Mouse (Mus musculus): ENCODE measurements around the gene Olfm2. TPM values are rescaled to one million over a fixed set of nuclear protein-coding genes. Genes with fewer than 3 reads are reported as not detected.

Gene Olfm2
- polyA plus RNA-seq (2012; rRNA removed), result 2.7 and 3.1 TPM in 2 replicates

DNA sequence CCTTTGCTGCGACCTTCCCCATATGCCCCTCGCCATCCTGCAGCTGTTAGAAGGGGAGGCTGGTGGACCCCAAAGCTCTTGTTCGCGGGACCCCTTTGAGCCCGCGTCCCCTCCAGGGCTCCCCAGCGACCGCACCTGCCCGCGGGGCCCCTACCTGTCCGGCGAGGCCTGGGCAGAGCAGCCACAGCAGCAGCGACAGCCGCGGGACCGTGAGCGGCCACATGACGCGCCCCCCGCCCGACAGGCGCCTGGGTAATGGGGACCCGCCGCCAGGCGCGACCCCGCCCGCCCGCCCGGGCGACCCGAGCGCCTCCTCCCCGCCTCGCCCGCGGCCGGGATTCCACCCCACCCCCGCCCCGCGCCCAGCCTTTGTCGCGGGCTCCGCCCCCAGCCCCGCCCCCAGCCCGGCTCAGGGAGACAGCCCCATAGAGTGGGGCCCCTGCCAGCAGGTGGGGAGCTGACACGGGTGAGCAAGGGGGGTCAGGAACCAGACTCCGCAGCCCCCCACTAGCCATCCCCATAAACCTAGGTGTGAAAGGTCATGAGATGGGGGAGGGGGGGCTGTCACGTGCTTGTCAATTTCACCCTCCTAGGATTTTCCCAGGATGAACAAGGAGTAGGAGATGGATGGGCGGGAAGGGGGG is at the start of gene Olfm2:
Gene Olfm2, minus strand, starts transcription at position 333 of the 644 bp plus-strand sequence.

DNA sequence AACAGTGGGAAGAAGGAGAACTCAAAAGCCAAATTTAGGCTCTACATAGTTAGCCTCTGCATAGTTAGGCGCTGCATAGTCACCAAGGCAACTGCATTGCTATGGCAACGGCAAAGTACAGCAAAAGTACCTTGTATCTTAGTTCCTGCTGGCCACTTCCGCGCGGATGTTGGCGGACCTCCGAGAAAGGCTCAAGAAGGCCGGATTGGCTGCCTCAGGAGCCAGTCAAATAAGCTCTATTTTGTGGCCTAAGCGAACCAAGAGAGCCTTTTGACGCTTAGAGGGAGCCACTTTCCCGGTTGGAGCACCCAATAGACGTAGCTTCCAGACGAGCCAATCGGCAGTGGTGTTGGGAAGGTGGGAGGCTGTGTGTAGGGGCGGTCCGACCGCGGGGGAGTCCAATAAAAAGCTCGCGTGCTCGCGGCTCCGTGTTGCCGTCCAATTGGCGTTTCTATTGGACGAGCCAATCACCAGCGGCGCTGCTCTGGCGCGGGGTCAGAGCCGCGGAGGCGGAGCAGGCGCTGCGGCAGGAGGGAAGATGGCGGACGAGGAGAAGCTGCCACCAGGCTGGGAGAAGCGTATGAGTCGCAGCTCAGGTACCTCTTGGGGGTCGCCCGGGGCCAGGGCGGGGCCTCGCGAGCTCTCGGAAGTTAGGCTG is 94.4 kb downstream of the Olfm2 start, which contains the start of gene Pin1:
Gene Pin1, plus strand, starts transcription at position 494 of the 658 bp plus-strand sequence.

DNA sequence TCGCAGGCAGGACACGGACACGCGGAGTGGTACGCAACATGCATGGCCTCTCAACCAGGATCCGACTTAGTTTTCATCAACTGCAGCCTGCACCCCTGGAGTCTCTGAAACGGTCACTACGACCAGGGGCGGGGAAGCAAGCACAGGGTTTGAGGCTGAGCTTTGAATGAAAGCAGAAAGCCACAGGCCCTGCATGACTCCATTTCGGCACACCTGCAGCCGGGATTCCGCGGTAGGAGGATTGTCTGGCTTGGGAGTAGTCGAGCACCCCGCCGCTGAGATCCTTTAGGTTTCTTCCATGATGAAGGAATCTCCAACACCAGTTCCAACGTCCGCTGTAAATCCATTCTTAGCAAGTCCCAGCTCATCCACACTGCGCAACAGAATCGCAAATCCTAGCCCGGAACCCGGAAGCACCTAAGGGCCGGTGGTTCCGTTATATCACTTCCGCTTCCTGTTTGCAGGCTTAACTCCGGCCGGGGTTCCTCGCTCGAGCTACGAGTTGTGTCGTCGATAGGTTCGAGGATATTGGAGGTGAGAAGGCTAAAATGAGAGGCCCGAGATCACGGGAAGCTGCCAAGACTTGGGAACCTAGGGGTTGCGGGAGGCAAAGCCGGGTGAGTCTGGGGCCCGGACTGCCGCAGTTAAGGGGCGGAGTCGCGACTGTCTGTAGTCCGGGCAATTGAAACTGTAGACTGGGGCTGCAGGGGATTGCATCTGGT is 101.6 kb downstream of the Olfm2 start, which contains the start of gene Fbxl12:
Gene Fbxl12, minus strand, starts transcription at position 408 of the 722 bp plus-strand sequence.

DNA sequence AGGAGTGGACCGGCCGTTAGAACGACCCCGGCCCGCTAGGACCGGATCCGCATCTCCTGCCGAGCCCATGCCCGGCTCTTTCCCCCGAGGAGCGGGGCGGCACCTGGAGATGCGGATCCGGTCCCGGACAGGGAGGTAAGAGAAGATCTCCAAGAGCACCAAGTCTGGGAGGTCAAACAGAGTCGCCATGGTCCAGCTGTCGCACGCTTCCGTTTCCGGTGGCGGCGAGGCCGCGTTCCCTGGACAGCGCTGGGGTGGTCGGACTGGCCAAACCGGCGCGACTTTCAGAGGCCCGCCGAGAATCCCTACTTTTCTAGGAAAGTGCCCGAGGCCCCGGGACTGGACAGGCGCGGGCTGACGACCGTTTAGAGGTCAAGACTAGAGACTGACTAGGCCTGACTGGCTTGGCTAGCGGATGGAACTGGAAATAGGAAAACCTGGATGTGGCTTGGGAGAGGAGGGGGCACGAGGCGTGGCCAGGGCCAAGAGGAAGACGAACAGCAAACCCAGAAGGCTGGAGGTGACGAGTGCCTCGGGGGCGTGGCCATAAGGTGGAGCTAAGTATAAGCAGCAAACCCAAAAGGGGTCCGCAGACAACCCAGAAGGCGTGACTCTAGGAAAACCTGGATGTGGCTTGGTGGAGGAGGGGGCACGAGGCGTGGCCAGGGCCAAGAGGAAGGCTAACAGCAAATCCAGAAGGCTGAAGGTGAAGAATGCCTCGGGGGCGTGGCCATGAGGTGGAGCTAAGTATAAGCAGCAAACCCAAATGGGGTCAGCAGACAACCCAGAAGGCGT is 103.9 kb downstream of the Olfm2 start, which contains the start of gene Ubl5:
Gene Ubl5, plus strand, starts transcription at position 778 of the 795 bp plus-strand sequence.

Other genes with a start within 250 kb of the Olfm2 start
- 2.0 and 2.1 TPM in 2 replicates for gene Zfp266, start 224.9 kb downstream of the Olfm2 start, polyA plus RNA-seq (2012; rRNA removed)
- gene Zfp846, start 165.1 kb downstream of the Olfm2 start, polyA plus RNA-seq (2012; rRNA removed), result 1.2 and 1.4 TPM in 2 replicates
- gene Ubl5, start 103.5 kb downstream of the Olfm2 start, polyA plus RNA-seq (2012; rRNA removed), result 178 and 362 TPM in 2 replicates
- 43.6 and 44.4 TPM in 2 replicates for gene Fbxl12, start 101.6 kb downstream of the Olfm2 start, polyA plus RNA-seq (2012; rRNA removed)
- 15.3 and 18.4 TPM in 2 replicates for gene Pin1, start 94.3 kb downstream of the Olfm2 start, polyA plus RNA-seq (2012; rRNA removed)
- gene Col5a3, start 68.7 kb upstream of the Olfm2 start, polyA plus RNA-seq (2012; rRNA removed), result 13.6 and 14.2 TPM in 2 replicates
- not detected in 2 replicates for gene Rdh8, start 72.2 kb upstream of the Olfm2 start, polyA plus RNA-seq (2012; rRNA removed)
- gene A230050P20Rik, start 122.3 kb upstream of the Olfm2 start, polyA plus RNA-seq (2012; rRNA removed), result 49.2 and 51.0 TPM in 2 replicates
- 6.7 and 9.2 TPM in 2 replicates for gene Angptl6, start 133.4 kb upstream of the Olfm2 start, polyA plus RNA-seq (2012; rRNA removed)
- gene Ppan, start 141.8 kb upstream of the Olfm2 start, polyA plus RNA-seq (2012; rRNA removed), result 74.6 and 94.0 TPM in 2 replicates
- gene Eif3g, start 152.3 kb upstream of the Olfm2 start, polyA plus RNA-seq (2012; rRNA removed), result 106 and 126 TPM in 2 replicates
- gene Dnmt1, start 213.5 kb upstream of the Olfm2 start, polyA plus RNA-seq (2012; rRNA removed), result 24.0 and 26.8 TPM in 2 replicates
- gene S1pr2, start 230.4 kb upstream of the Olfm2 start, polyA plus RNA-seq (2012; rRNA removed), result 4.5 and 6.1 TPM in 2 replicates